Mouse (Mus musculus) embryonic facial prominence, embryonic 10.5 days (tissue): Measurements from ENCODE around the gene Capn1. TPM values are rescaled to one million over a fixed set of nuclear protein-coding genes. Genes with fewer than 3 reads are reported as not detected.

Experiments used
- DNase-seq: peaks from one replicate; pipeline ENCODE4 v3.0.0-alpha.2; 2017; ENCODE audit warnings: low spot score
- H3K27ac ChIP-seq: fragments of 300-500 bp; sonication (generic); replicated peaks from 2 replicates; pipeline ENCODE4 v1.5.1; 2016; ENCODE audit warnings: mild to moderate bottlenecking
- H3K27me3 ChIP-seq: fragments of 300-500 bp; sonication (generic); replicated peaks from 2 replicates; pipeline ENCODE4 v1.6.1; 2016; ENCODE audit warnings: low read depth, mild to moderate bottlenecking; ENCODE audit not compliant: poor library complexity, severe bottlenecking
- H3K36me3 ChIP-seq: fragments of 300-500 bp; sonication (generic); replicated peaks from 2 replicates; pipeline ENCODE4 v1.6.1; 2016; ENCODE audit warnings: mild to moderate bottlenecking, moderate library complexity
- H3K4me1 ChIP-seq: fragments of 300-500 bp; sonication (generic); 2 replicates; pipeline ENCODE4 v1.6.1; 2016
- H3K4me3 ChIP-seq: fragments of 300-500 bp; sonication (generic); 2 replicates; pipeline ENCODE4 v1.5.1; 2016; ENCODE audit warnings: mild to moderate bottlenecking, moderate library complexity
- H3K9me3 ChIP-seq: fragments of 300-500 bp; sonication (generic); 2 replicates; pipeline ENCODE4 v1.6.1; 2016; ENCODE audit warnings: mild to moderate bottlenecking
- WGBS: fragments of 180-500 bp; shearing (Covaris S2); methylation state at CpG from one replicate; pipeline ENCODE4 v1.1.7; 2016; 5-methylcytosine and 5-hydroxymethylcytosine counted together
- polyA plus RNA-seq: library from polyadenylated mRNA; unstranded; fragments of >200 nt; fragmentation: Nextera tagmentation; extraction: Ambion mirVana; gene quantifications from 2 replicates; pipeline ENCODE4 v1.2.1, GENCODE M21; 2016

The Capn1 gene
- polyA plus RNA-seq, 1 experiment from 2014 or later, result 3.2 TPM

- H3K4me1 ChIP-seq, result peaks cover 5% of the 10 kb centered on the region; the same call in 1 of the 2 replicates
- H3K27me3 ChIP-seq, result no peaks in the 10 kb centered on the region
- no peaks in the 10 kb centered on the region for H3K36me3 ChIP-seq
- DNase-seq, result no peak
- no peak overlapping the region for H3K27ac ChIP-seq
- no peak overlapping the region for H3K4me3 ChIP-seq
- WGBS, result 77% methylated on average over 11 of the region's 11 CpGs
- H3K9me3 ChIP-seq, result no peaks in the 10 kb centered on the region
These were observed 10.2 kb downstream of the Capn1 start for GRCm38 (mm10) chr19:6005541-6005940.

DNA sequence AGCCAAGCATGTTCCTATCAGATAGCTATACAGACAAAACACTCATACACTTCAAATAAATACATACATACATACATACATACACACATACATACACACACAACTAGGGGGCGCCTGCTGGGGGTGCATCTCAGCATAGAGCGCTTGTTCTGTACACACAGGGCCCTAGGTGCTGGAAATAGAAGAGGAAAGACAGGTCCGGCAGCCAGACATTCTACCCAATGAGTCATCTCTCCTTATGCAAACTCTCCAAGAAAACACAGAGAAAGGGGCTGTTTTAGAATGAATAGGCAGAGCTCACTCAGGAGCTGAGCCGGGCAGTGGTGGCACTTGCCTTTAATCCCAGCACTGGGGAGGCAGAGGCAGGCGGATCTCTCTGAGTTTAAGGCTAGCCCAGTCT, 15.7 kb downstream of the Capn1 start:
- Histone ChIP-seq H3K9me3 (no peaks in the 10 kb centered on the region), H3K27ac (no peak overlapping the region), H3K4me1 (no peaks in the 10 kb centered on the region), H3K36me3 (no peaks in the 10 kb centered on the region), H3K27me3 (no peaks in the 10 kb centered on the region), H3K4me3 (no peak overlapping the region)
- 76% methylated on average over 5 of the region's 5 CpGs for WGBS
- DNase-seq, result no peak

DNA sequence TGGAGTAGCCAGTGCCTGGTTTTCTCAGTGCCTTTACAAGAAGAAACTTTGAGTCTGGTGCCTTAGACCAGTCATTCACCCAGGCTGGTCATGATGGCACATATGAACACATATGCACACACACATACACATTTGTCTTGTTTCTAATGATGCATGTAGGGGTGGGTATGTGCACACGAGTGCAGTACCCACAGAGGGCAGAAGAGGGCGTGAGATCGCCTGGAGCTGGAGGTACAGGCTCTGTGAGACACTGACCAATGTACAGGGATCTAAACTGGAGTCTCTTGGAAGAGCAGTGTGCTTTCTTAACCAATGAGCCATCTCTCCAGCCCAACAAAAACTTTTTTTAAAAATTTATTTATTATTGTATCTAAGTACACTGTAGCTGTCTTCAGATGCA, 17.5 kb downstream of the Capn1 start:
- 85% methylated on average over 3 of the region's 3 CpGs for WGBS
- H3K27me3 ChIP-seq, result no peaks in the 10 kb centered on the region

DNA sequence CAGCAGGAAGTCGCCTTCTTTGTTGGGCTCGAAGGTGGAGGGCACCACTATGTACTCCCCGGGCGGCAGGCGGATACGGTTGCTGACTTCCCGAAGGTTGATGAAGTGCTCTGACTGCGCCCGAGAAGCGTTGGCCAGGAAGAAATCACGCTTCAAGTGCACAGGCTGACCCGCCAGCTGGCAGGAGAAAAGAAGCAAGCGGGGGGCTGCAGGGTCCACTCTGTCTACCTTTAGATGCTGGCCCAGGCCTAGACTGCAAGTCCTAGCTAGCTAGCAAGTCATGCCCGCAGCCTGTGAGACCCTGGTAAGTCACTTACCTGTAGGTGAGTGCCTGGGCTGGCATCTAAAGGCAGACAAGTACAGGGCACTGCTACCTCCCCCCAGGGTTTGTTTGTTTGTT, 21.0 kb downstream of the Capn1 start:
- Histone ChIP-seq H3K4me1 (peaks cover 2% of the 10 kb centered on the region; the same call in 1 of the 2 replicates), H3K9me3 (no peaks in the 10 kb centered on the region), H3K27me3 (no peaks in the 10 kb centered on the region), H3K27ac (no peak overlapping the region), H3K36me3 (no peaks in the 10 kb centered on the region), H3K4me3 (no peak overlapping the region)
- DNase-seq, result no peak
- 84% methylated on average over 14 of the region's 14 CpGs for WGBS

More for the DNA sequence above, 17.5 kb downstream of the Capn1 start:
- DNase-seq, result no peak
- Histone ChIP-seq H3K27ac (no peak overlapping the region), H3K4me1 (no peaks in the 10 kb centered on the region), H3K4me3 (no peak overlapping the region), H3K9me3 (no peaks in the 10 kb centered on the region), H3K36me3 (no peaks in the 10 kb centered on the region)

DNA sequence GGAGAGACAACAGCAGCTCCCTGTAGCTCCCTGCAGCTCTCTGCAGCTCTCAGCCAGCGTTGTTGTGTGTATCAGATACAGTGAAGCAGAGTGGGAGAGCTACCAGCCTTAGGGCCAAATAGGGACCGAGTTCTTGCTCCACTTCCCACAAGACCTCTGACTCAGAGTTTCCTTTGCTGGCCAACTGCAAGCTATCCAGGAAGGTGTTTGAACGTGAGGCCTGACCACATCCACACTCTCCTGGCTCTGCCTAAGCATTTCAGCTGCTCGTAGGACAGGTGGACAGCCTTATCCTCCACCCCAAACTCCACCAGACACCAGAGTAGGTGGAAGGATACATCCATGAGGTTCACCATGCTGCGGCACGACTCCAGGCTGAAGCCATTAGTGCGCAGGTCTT, 23.7 kb downstream of the Capn1 start:
- no peaks in the 10 kb centered on the region for H3K36me3 ChIP-seq
- no peak overlapping the region; the same call in 1 of the 2 replicates for H3K27ac ChIP-seq
- no peaks in the 10 kb centered on the region for H3K9me3 ChIP-seq
- no peak overlapping the region for H3K4me3 ChIP-seq
- H3K4me1 ChIP-seq, result peaks cover 19% of the 10 kb centered on the region
- 89% methylated on average over 7 of the region's 7 CpGs for WGBS
- no peak for DNase-seq
- H3K27me3 ChIP-seq, result no peaks in the 10 kb centered on the region

- 85% methylated on average over 7 of the region's 7 CpGs for WGBS
These were observed 24.2 kb downstream of the Capn1 start for GRCm38 (mm10) chr19:5991467-5991866.

DNA sequence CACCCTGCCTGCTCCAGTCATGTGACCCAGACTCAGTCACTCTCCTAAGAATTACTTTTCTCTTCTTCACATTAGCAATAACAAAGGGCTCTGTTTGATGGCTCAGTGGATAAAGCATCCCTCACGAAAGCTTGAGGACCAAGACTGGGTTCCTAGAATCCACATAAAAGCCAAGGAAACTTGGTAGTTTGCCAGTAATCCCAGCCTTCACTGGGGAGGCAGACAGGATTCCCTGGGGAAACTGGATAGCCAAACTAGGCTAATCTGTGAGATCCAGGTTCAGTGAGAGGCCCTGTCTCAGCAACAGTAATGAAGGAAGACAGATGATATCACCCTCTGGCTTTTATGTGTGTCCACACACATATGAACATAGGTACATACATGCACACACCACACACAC, 24.8 kb downstream of the Capn1 start:
- no peaks in the 10 kb centered on the region for H3K27me3 ChIP-seq
- H3K4me3 ChIP-seq, result no peak overlapping the region
- H3K36me3 ChIP-seq, result no peaks in the 10 kb centered on the region
- no peaks in the 10 kb centered on the region for H3K9me3 ChIP-seq
- WGBS, result 85% methylated on average over 1 of the region's 1 CpGs
- H3K27ac ChIP-seq, result no peak overlapping the region
- H3K4me1 ChIP-seq, result peaks cover 25% of the 10 kb centered on the region
- DNase-seq, result no peak

More at GRCm38 (mm10) chr19:5991467-5991866, 24.2 kb downstream of the Capn1 start:
- H3K36me3 ChIP-seq, result no peaks in the 10 kb centered on the region
- DNase-seq, result no peak
- peaks cover 19% of the 10 kb centered on the region for H3K4me1 ChIP-seq
- H3K9me3 ChIP-seq, result no peaks in the 10 kb centered on the region
- H3K4me3 ChIP-seq, result no peak overlapping the region
- no peak overlapping the region for H3K27ac ChIP-seq
- no peaks in the 10 kb centered on the region for H3K27me3 ChIP-seq

DNA sequence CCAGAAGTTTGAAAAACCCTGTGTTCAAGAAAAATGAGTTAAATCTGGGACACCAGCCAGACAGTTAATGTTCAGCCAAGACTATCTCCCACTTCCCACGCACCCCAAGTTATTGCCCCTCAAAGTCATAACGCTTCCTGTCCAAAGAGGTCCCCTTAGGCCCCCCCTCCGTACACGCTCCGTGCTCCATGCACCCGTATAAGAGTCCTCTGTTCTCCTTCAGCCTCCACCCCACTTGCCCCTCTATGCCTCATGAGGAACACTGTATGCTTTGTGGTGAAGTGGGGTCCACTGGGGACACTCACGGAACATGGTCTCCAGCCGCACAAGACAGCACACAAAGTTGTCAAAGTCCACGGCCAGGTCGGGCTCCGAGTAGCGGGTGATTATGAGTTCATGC, 25.7 kb downstream of the Capn1 start:
- H3K27me3 ChIP-seq, result no peaks in the 10 kb centered on the region
- 94% methylated on average over 12 of the region's 12 CpGs for WGBS
- H3K4me3 ChIP-seq, result no peak overlapping the region
- no peak for DNase-seq
- peaks cover 29% of the 10 kb centered on the region for H3K4me1 ChIP-seq
- H3K36me3 ChIP-seq, result no peaks in the 10 kb centered on the region
- H3K27ac ChIP-seq, result peak overlapping the region; percentile 78; the same call in 1 of the 2 replicates
- no peaks in the 10 kb centered on the region for H3K9me3 ChIP-seq

DNA sequence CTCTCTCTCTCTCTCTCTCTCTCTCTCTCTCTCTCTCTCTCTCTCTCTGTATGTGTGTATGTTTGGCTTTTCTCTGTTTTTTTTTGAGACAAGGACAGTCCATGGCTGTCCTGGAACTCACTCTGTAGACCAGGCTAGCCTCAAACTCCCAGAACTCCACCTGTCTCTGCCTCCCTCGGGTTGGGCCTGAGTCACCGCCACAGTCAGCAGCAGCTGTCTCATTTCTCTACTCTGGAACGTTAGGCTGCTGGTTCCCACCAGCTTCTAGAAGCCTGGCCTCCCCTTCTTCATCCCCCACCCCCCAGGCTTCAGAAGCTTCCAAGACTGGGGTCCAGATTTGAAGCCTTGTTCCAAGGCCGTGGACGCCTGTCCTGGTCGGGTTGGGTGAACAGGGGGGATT, 26.1 kb downstream of the Capn1 start:
- H3K4me3 ChIP-seq, result peak overlapping the region; percentile 30
- H3K27ac ChIP-seq, result peak overlapping the region; percentile 78

DNA sequence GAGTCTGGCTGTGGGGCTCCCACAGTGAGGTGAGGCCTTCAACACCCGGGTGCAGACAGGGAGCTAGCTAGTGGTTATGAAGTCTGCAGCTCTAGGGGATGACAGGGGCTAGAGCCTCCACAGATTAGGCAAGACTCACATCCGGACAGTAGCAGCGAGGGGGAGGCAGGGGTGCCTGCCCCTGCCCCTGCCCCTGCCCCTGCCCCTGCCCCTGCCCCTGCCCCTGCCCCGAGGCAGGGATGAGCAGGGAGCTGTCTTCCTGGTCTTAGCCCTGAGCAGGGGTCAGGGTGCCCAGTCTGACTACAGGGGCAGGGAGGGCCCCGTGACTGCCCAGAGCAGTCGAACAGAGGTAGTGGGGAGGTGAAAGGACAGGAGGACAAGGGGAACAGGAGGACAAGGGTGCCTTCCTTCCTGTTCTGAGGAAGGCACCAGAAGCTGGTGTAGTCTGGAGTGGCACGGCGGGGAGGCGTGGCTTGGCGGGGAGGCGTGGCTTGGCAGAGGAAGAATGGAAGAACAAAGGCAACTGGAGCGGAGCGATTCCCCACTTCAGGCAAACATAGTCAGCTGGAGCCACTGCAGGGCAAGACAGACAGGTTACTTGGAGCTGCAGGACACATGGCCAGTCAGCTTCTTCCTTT, 26.8 kb downstream of the Capn1 start:
- H3K27me3 ChIP-seq, result no peaks in the 10 kb centered on the region
- H3K9me3 ChIP-seq, result no peaks in the 10 kb centered on the region
- no peaks in the 10 kb centered on the region for H3K36me3 ChIP-seq
- 6% methylated on average over 13 of the region's 13 CpGs for WGBS
- peak; percentile 86 for DNase-seq
- peak overlapping the region; percentile 30 for H3K4me3 ChIP-seq
- peak overlapping the region; percentile 78 for H3K27ac ChIP-seq
- peaks cover 29% of the 10 kb centered on the region for H3K4me1 ChIP-seq

More for the DNA sequence above, 26.1 kb downstream of the Capn1 start:
- no peaks in the 10 kb centered on the region for H3K36me3 ChIP-seq
- 69% methylated on average over 6 of the region's 6 CpGs for WGBS
- peaks cover 29% of the 10 kb centered on the region for H3K4me1 ChIP-seq
- DNase-seq, result no peak
- no peaks in the 10 kb centered on the region for H3K9me3 ChIP-seq
- H3K27me3 ChIP-seq, result no peaks in the 10 kb centered on the region

- WGBS, result 56% methylated on average over 5 of the region's 5 CpGs
- no peaks in the 10 kb centered on the region for H3K36me3 ChIP-seq
- H3K4me1 ChIP-seq, result peaks cover 29% of the 10 kb centered on the region
- H3K27me3 ChIP-seq, result no peaks in the 10 kb centered on the region
- H3K4me3 ChIP-seq, result peak overlapping the region; percentile 30; the same call in 1 of the 2 replicates
- DNase-seq, result no peak
- H3K9me3 ChIP-seq, result no peaks in the 10 kb centered on the region
- H3K27ac ChIP-seq, result peak overlapping the region; percentile 78
These were observed 27.5 kb downstream of the Capn1 start for GRCm38 (mm10) chr19:5988027-5988814.

GRCm38 (mm10) chr19:5986043-5986442, 29.7 kb downstream of the Capn1 start, which contains the start of gene Slc22a20:
Gene Slc22a20, minus strand, starts transcription at chr19:5986143.
- Histone ChIP-seq H3K36me3 (no peaks in the 10 kb centered on the region), H3K27ac (peak within 1 kb of the TSS; percentile 52), H3K27me3 (no peaks in the 10 kb centered on the region), H3K4me1 (peaks cover 29% of the 10 kb centered on the region), H3K9me3 (no peaks in the 10 kb centered on the region), H3K4me3 (no peak within 1 kb of the TSS)
- no peak for DNase-seq
- 46% methylated on average over 4 of the region's 4 CpGs for WGBS

GRCm38 (mm10) chr19:5980477-5980876, 35.2 kb downstream of the Capn1 start:
- Histone ChIP-seq H3K36me3 (no peaks in the 10 kb centered on the region), H3K27ac (no peak overlapping the region), H3K4me3 (no peak overlapping the region), H3K27me3 (no peaks in the 10 kb centered on the region), H3K4me1 (peaks cover 5% of the 10 kb centered on the region), H3K9me3 (no peaks in the 10 kb centered on the region)
- WGBS, result 85% methylated on average over 9 of the region's 9 CpGs
- no peak for DNase-seq
